Mouse (Mus musculus) CD4-positive, CD25-positive, alpha-beta regulatory T cell (primary cell): ENCODE measurements around the gene Nr2e3. TPM values are rescaled to one million over a fixed set of nuclear protein-coding genes. Genes with fewer than 3 reads are reported as not detected.

Source experiments
- polyA plus RNA-seq: library from polyadenylated mRNA; unstranded; fragments of 100-300 nt; shearing (Covaris generic); gene quantifications from one replicate; pipeline ENCODE4 v1.2.1, GENCODE M21; 2017

The Nr2e3 gene
- not detected for polyA plus RNA-seq

GRCm38 (mm10) chr9:59960559-59960958, at the start of gene Nr2e3:
Gene Nr2e3, minus strand, starts transcription at chr9:59960659.

Other genes starting within 250 kb of the Nr2e3 start
- gene Senp8, start 209.9 kb downstream of the Nr2e3 start, polyA plus RNA-seq, result 7.1 TPM
- gene Myo9a, start 209.8 kb downstream of the Nr2e3 start, polyA plus RNA-seq, result 28.7 TPM